Mouse (Mus musculus) bone marrow, adult 2 months (tissue): Measurements from ENCODE around the gene Lrmda. TPM values are rescaled to one million over a fixed set of nuclear protein-coding genes. Genes with fewer than 3 reads are reported as not detected.

Experiments used
- H3K27ac ChIP-seq: fragments of 200-500 bp; 2 replicates; pipeline ENCODE4 v1.5.1; 2012; ENCODE audit warnings: low read depth, mild to moderate bottlenecking, control low read depth, inconsistent platforms, low read length; ENCODE audit not compliant: control insufficient read depth, poor library complexity, insufficient read depth
- H3K4me1 ChIP-seq: fragments of 200-500 bp; 2 replicates; pipeline ENCODE4 v1.6.1; 2011; ENCODE audit warnings: low read length; ENCODE audit not compliant: control insufficient read depth, insufficient read depth
- H3K4me3 ChIP-seq: fragments of 200-500 bp; replicated peaks from 2 replicates; pipeline ENCODE3; 2011; ENCODE audit warnings: mild to moderate bottlenecking, low read depth, low read length, control low read depth; ENCODE audit not compliant: control insufficient read depth
- CTCF ChIP-seq: fragments of 200-500 bp; IDR thresholded peaks from 2 replicates; pipeline ENCODE4 v1.5.1; 2011; ENCODE audit warnings: low read length, control low read depth; ENCODE audit not compliant: control insufficient read depth, insufficient read depth
- POLR2A ChIP-seq: fragments of 200-500 bp; IDR thresholded peaks from 2 replicates; pipeline ENCODE4 v1.6.1; 2011; ENCODE audit warnings: low read depth, mild to moderate bottlenecking, control low read depth, low read length, borderline replicate concordance; ENCODE audit not compliant: control insufficient read depth
- WGBS: fragments of 180-500 bp; shearing (Covaris S2); methylation state at CpG from one replicate; pipeline ENCODE4 v1.1.7; 2018; 5-methylcytosine and 5-hydroxymethylcytosine counted together
- polyA plus RNA-seq: library from polyadenylated mRNA; stranded (reverse); fragments of >200 nt; gene quantifications from 2 replicates; pipeline ENCODE4 v1.2.4, GENCODE M21; 2011; ENCODE audit warnings: low replicate concordance; ENCODE audit not compliant: missing spikeins, insufficient read depth, insufficient read length

The Lrmda gene
- polyA plus RNA-seq, 1 experiment: 3.8 TPM

DNA sequence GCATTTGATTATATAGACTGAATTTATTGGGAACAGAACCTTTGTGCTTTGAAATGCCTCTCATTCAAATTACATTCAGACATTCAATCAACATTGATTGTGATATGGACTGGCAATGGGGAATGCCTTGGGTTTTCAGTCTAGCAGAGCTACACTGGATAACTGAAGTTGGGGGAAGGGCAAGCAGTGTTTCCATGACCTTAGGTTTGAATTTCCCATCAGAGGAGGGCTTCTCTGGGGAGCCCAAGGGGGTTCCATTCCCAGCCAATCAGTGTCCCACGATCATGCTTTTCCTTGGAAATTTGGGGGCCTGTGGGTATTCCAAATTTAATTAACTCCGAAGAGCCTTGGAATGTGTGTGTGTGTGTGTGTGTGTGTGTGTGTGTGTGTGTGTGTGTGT is 888.5 kb downstream of the Lrmda start:
- Histone ChIP-seq H3K4me1 (no peaks in the 10 kb centered on the region), H3K27ac (no peak overlapping the region), H3K4me3 (no peak overlapping the region)
- no peak for TF ChIP-seq POLR2A
- no peak for TF ChIP-seq CTCF
- WGBS: 82% methylated on average over 2 of the region's 2 CpGs

DNA sequence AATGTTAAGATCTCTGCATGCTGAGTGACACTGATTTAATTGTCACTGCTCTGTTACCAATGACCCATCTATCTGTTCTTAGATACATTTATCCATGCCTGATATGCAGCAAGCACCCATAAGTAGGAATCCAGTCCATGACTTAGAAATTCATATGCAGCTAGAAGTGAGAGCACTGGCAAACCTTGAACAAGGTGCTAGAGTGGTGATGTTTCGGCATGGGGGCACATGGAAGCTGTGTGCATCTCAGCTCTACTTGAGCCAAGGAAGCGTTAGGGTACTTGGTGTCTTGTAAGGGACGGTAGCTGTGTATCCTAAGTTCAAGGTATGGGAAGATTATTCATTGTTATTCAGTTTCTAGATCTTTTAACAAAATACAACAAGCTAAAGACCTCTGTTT is 896.0 kb downstream of the Lrmda start:
- Histone ChIP-seq H3K4me3 (no peak overlapping the region), H3K4me1 (no peaks in the 10 kb centered on the region), H3K27ac (no peak overlapping the region)
- 85% methylated on average over 3 of the region's 3 CpGs for WGBS
- no peak for TF ChIP-seq POLR2A
- no peak for TF ChIP-seq CTCF

DNA sequence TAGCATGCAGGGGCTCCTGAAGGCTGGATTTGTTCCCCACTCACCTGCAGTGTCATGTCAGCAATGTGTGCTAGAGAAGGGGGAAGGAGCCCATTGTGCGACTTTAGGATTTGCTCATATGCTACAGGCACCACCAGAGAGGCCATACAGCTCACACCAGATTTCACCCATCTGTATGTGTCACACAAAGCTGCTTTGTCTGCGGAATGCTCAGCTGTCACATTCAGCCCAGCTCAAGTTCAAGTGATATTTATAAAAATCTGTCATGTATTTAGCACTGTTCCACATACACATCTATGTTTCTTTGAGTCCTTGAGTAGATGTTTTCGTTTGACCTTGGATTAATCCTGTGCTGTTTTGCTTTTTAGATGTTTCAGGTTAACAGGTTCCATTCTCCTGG is 899.0 kb downstream of the Lrmda start:
- Histone ChIP-seq H3K27ac (no peak overlapping the region), H3K4me3 (no peak overlapping the region), H3K4me1 (no peaks in the 10 kb centered on the region)
- 79% methylated on average over 3 of the region's 3 CpGs for WGBS
- no peak for TF ChIP-seq POLR2A
- no peak for TF ChIP-seq CTCF

DNA sequence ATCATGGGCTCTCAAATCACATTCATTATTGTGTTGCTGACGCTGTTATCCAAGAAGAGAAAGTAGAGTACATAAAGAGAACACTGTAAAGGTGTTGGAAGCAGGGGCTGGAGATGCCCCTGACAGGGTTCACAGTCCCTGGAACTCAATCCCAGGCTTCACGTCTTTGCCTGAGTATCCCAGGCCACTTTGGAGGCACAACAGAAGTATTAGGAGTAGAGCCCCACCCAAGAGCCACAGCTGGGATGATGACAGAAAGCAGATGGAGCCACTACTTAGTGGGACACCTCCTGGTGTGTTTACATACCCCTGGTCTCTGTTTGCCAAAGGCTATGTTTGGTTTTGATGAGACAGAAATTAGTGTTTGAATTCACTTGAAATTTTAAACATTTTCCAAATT is 899.4 kb downstream of the Lrmda start:
- Histone ChIP-seq H3K4me1 (no peaks in the 10 kb centered on the region), H3K4me3 (no peak overlapping the region), H3K27ac (no peak overlapping the region)
- no peak for TF ChIP-seq POLR2A
- TF ChIP-seq CTCF: no peak
- 74% methylated on average over 2 of the region's 2 CpGs for WGBS

DNA sequence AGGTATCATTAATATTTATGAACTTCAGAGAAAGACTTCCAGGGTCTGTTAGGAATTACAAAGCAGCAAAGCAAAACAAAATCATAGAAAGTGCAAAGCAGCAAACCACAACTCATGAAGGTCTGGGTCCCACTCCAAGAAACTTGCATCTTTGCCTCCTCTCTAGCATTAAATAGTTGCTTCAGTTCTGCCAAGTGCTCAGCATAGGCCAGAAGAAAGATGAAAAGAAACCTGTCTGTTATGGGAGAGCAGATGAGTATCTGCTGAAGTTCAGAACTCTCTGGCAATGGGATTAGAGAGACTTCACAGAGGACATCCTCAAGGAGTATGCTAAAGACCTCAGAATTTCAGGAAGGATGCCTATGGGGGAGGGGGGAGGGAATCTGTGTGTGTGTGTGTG is 901.6 kb downstream of the Lrmda start:
- Histone ChIP-seq H3K4me1 (no peaks in the 10 kb centered on the region), H3K27ac (no peak overlapping the region), H3K4me3 (no peak overlapping the region)
- TF ChIP-seq POLR2A (no peak), CTCF (no peak)

DNA sequence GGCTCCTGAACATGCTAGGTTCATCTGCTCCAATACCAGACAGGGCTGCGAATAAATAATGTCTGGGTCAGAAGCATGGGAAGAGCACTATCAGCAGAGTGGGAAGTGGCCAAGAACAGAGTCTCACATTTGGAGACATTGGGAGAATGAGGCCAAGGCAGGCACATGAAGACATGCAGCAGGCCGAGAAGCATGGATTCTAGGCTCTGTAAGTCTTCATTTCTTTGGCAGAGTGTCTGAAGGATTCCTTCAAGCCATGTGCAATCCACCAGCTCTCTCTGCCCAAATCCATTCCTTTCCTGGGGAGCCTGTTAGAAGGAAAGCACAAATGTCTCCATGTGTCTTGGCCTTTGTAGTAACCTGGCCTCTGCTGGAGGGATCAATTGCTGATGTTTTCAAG is 902.3 kb downstream of the Lrmda start:
- H3K27ac ChIP-seq: no peak overlapping the region
- WGBS: 80% methylated on average over 2 of the region's 2 CpGs
- H3K4me1 ChIP-seq: no peaks in the 10 kb centered on the region
- no peak for TF ChIP-seq POLR2A
- no peak overlapping the region for H3K4me3 ChIP-seq

DNA sequence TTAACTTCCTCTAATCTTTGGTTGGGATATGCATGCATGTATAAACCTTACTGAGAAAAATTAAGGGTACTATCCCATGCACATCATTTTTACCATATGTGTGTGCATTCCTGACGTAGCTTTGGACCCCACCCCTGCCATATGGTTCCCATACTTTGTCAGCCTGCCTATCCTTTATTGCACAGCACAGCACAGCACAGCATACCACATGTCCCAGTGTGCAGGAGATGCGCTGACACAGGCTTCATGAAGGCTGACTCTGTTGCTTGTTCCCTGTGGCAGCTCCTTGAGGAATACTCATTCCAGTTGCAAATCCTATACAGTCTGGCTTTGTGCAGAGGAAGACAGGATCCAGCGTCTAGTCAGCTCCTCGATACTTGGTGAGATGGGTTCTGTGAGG is 903.1 kb downstream of the Lrmda start:
- H3K4me3 ChIP-seq: no peak overlapping the region
- 77% methylated on average over 4 of the region's 4 CpGs for WGBS
- no peak for TF ChIP-seq CTCF
- TF ChIP-seq POLR2A: no peak

DNA sequence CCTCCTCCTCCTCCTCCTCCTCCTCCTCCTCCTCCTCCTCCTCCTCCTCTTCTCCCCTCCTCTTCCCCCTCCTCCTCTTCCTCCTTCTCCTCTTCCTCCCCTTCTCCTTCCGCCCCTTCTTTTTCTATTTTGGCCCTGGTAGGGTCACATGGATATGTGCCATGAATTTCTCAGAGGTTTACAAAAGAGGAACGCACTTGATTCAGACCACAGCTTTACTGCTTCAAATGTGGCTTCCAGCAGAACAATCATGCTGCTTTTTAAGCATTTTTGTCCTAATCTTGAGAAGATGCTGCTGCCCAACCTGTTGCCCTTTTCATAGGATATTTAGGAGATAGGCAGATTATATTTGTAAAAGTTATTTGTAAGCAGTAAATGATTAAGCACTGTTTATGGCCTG is 903.7 kb downstream of the Lrmda start:
- Histone ChIP-seq H3K4me3 (no peak overlapping the region), H3K4me1 (no peaks in the 10 kb centered on the region), H3K27ac (no peak overlapping the region)
- TF ChIP-seq POLR2A: no peak
- TF ChIP-seq CTCF: no peak
- 14% methylated on average over 2 of the region's 2 CpGs for WGBS

More for the DNA sequence above, 903.1 kb downstream of the Lrmda start:
- no peak overlapping the region for H3K27ac ChIP-seq
- no peaks in the 10 kb centered on the region for H3K4me1 ChIP-seq

DNA sequence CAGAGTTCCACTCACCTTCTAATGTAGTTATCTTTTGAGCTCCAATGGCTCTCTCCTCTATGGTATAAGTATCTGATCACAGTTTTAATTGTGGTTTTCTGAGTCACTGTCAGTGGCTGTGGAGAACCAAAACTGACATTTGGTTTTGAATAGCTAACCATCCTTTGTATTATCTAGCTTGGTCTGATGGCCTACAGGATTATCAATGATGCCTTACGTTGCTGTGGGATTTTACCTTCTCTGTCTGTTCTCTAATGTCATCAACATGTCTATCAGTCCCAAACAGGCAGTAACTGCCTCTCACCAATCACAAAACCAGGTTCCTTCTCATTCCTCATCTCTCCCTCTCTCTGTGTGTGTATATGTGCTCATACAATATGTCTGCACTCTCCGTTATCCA is 908.8 kb downstream of the Lrmda start:
- H3K27ac ChIP-seq: no peak overlapping the region
- H3K4me1 ChIP-seq: no peaks in the 10 kb centered on the region
- no peak for TF ChIP-seq POLR2A
- no peak for TF ChIP-seq CTCF
- 68% methylated on average over 2 of the region's 2 CpGs for WGBS
- H3K4me3 ChIP-seq: no peak overlapping the region
